Mouse (Mus musculus): ENCODE measurements around the gene Cfd.

Cfd gene

DNA sequence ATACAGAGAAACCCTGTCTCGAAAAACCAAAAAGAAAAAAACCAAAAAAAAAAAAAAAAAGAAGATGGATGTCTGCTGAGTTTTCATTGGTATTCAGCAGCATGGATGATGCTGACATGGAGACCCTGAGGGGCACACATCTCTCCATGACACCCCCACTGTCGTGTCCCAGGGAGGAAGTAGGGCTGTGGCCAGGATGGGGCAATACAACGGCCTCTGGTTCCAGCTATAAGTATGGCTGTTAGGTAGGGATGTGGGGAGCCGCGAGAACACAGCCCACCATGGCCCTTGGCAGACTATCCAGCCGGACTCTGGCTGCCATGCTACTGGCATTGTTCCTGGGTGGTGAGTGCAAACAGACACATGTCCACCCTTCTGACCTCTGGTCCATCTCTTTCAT is 4.6 kb upstream of the Cfd start, which contains the start of gene Elane:
Elane (plus strand) TSS at position 194 of the 400 bp plus-strand sequence.
- 85% methylated on average over 6 of the region's 6 CpGs for WGBS

DNA sequence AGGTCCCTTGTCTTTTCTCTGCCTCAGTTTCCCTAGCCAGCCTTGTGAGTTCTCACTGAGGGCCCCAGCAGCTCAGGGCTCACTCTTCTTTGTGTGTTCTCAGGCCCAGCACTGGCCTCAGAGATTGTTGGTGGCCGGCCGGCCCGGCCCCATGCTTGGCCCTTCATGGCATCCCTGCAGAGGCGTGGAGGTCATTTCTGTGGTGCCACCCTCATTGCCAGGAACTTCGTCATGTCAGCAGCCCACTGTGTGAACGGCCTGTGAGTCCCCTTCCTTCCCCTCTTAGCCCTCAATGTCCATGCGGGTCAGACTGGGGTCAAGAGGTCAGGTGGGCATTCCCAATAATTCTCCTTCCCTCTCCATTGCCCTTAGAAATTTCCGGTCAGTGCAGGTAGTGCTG is 4.0 kb upstream of the Cfd start:
- 90% methylated on average over 8 of the region's 8 CpGs for WGBS

DNA sequence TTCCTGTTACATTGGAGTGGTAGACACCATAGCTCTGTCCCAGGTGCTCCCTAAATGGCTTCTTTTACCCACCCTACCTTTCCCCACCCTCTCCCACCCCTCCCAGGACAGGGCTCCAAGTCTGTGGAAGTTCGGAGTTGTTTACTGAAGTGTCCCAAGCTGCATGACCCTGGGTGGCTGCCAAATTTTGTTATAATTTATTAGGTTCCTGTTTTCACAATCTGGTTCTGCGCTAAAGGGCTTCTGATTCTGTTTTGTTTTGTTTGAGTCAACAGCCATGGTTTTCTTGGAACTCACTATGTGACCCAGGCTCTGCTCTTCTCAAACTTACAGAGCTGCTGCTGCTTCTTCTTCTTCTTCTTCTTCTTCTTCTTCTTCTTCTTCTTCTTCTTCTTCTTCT is 1.3 kb upstream of the Cfd start:
- WGBS: 85% methylated on average over 2 of the region's 2 CpGs

DNA sequence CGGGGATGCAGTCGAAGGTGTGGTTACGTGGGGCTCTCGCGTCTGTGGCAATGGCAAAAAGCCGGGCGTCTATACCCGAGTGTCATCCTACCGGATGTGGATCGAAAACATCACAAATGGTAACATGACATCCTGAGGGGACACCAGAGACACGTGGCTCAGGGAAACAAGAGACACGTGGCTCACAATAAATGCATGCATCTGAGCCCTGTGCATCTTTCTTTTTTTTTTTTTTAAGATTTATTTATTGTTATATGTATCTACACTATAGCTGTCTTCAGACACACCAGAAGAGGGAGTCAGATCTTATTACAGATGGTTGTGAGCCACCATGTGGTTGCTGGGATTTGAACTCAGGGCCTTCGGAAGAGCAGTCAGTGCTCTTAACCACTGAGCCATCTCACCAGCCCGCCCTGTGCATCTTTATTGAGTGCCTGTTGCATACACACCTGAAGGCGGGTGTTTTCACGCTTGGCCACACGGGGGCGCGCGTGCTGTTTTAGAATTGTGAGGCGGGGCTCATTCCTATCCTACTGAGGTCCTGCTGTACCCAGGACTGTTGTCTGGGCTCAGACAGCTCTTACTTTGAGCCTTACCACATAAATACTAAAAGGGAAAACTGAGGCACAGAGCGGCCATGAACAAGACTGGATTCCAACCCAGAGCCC is 1.9 kb downstream of the Cfd start:
- WGBS: 44% methylated on average over 22 of the region's 22 CpGs

DNA sequence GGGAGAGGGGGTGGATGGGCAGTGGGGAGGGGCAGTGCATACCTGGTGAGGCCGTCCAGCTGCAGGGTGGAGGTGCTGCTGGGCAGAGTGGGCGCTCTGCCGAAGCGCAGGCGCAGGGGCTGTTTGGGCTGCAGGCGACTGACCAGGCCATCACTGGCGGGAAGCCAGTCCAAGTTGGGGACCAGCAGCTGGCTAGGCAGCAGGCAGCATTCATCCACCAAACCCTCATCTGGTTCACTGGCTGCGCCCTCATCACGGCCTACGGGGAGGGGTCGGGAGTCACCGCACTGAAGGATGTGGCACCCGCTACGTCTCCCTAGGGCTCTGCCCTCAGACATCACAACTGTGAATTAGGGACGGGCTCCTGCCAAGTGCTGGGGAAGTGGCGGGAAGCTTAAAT is 5.7 kb downstream of the Cfd start:
- WGBS: 74% methylated on average over 16 of the region's 16 CpGs

DNA sequence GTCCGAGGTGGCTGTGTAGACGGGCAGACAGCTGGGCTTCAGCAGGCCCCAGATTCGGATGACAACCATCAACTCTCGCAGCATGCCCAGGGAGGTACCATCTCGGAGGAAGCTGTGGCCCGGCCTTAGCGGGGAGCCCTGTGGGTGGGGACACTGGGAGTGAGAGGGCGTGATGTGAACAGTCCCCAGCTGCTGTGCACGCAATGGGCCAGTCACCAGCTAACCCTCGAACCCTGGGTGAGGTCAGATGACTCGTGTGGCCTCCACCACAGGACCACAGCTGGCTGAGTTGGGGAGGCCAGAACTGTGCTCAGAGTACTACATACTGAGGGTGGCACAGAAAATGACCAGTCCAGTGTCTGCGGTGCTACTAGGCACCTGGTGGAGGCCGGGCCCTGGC is 6.2 kb downstream of the Cfd start:
- WGBS: 85% methylated on average over 13 of the region's 13 CpGs

DNA sequence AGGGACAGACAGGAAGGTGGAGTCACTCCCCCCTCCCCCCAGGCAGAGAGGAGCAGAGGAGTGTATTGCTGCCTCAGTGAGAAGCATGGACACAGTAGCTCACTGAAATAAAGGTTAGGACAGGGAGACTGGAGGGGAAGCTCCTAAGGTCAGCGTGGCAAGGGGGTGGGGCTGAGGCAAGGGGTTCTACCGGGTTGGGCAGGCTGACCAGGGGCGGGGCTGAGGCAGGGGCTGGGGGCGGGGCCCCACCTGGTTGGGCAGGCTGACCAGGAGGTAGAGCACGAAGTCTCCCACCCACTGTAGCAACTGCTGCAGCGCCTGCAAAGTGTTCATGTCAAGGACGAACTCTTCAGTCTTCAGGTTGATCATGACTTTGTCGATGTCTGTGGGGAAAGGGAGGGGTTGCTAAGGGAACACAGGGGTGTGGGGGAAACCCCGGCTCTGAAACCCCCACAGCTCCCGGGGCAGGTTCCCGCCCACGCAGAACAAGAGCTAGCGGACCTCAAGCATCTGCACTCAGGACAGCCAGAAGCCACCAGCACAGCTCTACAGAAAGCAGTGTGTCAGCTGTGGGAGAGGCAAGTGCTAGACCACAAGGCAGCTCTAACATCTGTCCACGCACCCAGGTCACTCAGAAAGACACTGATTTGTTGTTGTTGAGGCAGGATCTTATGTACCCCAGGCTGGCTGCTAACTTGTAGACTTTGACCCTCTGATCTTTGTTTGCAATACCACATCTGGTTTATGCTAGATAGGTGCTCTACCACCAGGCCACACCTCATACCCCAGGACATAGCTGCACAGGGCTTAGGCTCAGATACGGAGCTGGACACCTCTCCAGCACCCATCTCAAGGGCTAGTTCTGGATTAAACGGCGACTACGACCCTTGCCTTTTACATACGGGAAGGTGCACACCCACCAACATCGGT is 6.9 kb downstream of the Cfd start:
- 66% methylated on average over 20 of the region's 20 CpGs for WGBS

DNA sequence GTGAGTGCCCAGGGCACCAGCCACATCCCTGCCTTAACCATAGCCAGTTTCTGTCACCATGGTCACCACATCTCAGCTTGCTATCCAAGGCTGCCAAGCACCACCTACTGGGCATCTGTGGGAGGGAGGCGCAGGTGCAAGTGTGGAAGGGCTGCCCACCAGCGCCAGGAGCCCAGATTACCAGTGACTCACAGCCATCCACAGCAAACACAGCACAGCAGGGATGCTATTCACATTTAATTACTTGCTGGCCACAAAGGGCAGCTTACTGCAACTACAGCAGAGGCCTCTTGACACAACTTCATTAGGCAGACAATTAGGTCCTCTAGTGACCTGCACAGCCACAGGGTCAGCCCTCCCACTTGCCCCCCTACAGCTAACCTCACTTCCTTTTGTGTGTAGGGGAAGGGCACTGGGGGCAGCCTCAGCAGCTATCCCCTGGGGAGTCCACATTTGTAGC is 10.3 kb downstream of the Cfd start:
- 21% methylated on average over 2 of the region's 2 CpGs for WGBS

DNA sequence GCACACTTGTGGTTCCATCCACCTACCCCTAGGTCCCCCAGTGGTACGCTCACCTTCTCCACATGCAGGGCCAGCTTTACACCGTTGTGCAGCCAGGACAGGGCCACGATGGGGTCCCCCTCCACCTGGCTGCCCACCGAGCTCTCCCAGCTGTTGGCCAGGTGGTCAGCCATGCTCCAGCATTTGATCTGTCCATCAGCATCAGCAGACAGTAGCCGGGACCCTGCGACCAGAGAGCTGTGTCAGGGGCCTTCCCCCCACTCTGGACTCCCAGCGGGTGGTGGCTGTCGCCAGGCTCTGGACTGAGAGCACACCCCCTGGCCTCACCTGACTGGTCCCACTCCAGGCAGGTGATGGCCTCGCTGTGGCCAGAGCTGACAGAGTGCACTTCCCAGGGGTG is 16.1 kb downstream of the Cfd start:
- whole genome bisulfite sequencing: 94% methylated on average over 9 of the region's 9 CpGs

DNA sequence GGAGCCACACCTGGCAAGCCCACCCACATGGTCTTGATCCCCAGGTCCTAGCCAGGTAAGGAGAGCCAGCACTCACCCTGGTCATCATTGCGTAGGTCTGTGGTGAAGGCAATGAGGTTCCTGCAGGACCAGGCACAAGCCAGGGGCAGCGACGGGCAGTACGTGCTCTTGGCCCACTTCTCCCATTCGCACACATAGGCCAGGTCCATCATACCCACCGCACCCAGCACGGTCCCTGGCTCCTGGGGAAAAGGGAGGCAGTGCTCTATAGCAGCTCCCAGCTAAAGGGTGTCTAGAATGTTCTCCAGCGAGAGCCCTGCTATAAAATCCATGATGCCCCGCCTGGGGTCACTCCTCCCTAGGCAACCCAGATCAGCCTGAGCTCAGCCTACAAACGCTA is 16.8 kb downstream of the Cfd start:
- WGBS: 94% methylated on average over 10 of the region's 10 CpGs

DNA sequence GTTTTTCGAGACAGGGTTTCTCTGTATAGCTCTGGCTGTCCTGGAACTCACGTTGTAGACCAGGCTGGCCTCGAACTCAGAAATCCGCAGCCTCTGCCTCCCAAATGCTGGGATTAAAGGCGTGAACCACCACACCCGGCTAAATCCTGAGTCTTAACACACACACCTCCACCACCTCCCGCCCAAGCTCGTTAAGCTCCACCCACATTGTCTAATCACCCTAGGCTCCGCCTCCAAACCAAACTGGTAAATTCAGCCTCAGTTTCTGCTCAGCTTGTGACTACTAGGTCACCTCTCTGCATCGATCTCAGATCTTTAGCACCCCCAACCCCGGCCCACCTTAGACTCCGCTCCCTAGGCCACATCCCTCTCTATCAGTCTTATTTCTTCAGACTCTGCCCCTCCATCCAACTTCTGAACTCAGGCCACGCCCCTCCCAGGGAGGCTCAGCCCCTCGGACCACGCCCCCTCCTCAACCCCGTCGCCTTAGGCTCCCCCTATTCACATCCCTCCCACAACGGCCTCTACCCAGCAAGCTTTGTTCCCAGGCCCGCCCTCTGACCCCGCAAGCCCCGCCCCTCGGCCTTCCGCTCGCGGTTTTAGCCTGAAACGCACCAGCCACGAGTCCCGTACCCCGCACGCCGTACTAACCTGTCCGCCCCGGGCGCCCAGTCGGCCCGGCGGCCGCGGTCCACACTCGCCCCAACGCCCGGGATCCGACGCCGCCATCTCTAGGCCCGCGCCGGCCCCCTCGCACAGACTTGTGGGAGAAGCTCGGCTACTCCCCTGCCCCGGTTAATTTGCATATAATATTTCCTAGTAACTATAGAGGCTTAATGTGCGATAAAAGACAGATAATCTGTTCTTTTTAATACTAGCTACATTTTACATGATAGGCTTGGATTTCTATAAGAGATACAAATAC is 17.8 kb downstream of the Cfd start, which contains the start of gene Med16:
Med16 (minus strand) TSS at position 757 of the 925 bp plus-strand sequence.
- 1% methylated on average over 52 of the region's 52 CpGs for WGBS

DNA sequence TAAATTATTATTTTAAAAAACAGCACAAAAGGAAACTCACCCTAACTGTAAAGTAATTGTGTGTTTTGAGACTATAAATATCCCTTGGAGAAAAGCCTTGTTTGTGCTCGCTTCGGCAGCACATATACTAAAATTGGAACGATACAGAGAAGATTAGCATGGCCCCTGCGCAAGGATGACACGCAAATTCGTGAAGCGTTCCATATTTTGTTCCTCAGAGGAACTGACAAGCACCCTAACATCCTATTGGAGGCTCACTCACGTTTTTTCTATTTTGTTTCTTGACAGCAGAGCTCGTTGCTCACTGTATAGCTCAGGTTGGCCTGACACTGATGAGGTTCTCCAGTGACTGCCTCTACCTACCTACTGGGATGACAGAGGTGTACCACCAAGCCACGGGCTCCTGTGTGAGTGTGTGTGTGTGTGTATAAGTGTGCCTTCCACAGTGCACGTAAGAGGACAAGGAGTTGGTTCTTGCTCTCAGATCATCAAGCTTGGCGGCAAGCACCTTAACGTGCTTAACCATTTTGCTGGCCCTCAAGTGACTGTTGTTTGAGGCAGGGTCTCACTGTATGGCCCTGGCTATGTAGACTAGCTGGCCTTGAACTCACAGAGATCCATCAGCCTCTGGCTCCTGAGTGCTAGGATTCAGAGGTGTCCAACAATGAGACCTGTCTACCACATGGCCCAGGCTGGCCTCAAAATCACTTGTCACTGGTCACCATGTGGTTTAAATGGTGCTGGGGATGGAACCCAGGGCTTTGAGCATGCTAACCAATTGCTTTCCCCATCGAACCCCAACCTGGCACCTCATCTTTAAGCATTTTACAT is 18.7 kb downstream of the Cfd start:
- WGBS: 16% methylated on average over 14 of the region's 14 CpGs

DNA sequence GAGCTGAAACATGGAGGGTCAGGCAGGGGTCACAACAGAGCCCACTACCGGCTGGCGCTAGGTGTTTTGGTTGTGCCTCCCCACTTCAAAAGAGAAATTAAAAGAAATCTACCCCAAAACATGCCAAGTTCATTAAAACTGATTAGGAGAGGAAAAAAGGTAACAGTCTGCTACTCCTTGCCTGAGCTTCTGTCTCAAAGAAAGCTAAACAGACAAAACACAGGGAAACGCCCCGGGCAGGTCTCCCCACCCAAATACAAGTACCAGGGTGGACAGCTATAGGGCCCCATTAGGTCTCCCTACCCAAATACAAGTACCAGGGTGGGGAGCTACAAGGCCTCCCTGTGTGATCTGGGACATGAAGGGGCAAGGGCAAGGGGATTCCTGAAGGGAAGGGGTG is 19.9 kb downstream of the Cfd start, which contains the start of gene Gm26602:
Gm26602 (plus strand) TSS at position 301 of the 400 bp plus-strand sequence.
- WGBS: 92% methylated on average over 4 of the region's 4 CpGs

DNA sequence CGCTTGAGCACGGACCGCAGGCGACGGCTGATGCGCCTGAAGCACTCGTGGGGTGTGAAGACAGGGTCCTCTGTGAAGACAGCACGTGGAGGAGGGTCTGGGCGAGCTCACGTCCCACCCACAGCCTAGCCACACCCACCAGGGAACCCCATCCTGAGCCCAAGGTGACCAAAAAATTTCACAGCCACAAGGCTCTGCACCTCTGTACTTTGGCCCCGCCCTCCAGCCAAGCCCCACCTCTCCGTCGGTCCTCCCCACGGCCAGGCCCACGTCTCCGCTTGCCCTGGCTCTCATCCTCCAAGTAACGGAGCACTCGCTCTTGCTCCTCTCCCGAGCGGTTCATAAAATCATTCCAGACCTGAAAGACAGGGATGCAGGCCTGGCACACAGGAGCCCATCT is 21.8 kb downstream of the Cfd start:
- WGBS: 76% methylated on average over 20 of the region's 20 CpGs

DNA sequence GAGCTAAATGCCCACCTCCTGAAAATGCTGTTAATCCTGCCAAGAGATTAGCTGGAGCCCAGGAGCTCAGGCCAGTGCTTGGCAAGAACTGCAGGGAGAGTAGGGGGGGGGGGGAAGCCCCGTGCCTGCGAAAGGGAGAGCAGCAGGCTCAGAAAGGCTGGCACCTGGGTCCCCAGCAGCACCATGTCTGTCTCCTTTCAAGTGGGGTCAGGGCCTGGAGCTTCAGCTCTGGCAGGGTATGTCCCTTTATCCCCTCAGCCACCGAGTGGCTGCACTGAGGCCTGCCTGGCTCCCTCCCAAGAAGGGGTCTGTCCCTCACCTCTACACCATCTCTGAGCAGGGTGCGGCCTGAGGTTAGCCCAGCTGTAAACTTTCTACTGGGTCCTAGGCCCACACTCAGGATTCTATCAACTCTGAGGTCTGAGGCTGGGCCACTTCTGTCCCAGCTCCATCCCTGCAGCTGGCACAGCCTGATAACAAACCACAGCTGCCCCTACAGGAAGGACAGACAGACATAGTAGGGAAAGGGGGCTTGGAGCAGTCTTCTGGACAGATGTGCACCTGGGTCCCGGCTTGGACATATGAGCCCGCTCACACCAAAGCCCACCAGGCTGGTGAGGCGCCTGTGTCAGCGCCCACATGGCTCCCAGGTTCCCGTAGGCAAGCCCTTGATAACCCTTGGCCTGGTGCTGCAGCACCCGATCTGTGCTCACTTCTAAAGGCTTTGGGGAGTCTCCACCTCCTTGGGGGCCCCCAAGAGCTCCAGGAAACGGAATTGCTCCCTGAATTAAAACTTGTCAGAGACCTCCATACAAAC is 23.7 kb downstream of the Cfd start:
- WGBS: 64% methylated on average over 9 of the region's 11 CpGs

DNA sequence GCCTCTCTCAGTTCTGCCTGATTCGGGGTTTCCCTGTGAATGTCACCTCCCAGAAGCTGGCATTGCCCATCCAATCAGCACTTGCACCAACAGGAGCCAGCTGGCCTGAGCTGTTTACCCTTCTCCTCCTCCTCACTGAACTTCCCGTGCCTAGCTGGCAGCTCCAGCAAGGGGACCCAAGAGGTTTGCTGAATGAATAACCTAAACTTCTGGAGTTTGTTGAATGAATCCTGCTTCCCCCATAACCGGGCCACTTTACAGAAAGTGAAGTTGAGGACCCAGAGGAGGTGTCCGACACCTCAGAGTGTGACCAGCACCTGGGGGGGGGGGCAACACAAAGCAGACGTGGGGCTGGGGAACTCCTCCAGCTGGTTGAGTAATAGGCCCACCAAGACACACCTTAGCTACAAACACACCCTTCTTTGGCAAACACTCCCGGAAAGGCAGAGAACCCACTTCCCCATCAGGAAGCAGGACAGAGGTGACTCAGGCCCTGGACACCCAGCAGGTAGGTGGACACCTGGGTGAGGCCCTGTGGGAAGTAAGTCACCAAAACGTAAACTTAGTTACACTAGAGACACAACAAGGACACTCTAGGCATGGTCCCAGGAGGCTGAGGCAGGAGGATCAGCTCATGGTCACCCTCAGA is 24.4 kb downstream of the Cfd start:
- 46% methylated on average over 7 of the region's 7 CpGs for WGBS

DNA sequence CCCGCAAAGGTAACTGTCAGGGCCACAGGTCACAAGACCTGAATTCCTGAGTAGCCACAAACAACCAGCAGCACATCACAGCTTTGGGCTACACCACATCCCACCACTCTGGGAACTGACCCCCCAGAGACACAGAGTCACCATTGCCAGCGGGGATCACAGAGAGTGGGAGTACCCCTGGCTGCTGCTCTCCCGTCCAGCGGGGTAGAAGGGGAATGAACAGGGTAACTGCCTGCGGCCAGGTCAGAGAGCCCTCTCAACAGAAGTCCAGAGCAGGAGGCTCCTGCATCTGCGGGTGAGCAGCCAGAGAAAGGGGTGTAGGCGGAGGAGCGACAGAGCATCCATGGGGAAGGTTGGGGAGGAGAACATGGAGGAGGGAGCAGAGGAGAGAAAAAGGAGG is 25.4 kb downstream of the Cfd start:
- whole genome bisulfite sequencing: 5% methylated on average over 8 of the region's 8 CpGs

DNA sequence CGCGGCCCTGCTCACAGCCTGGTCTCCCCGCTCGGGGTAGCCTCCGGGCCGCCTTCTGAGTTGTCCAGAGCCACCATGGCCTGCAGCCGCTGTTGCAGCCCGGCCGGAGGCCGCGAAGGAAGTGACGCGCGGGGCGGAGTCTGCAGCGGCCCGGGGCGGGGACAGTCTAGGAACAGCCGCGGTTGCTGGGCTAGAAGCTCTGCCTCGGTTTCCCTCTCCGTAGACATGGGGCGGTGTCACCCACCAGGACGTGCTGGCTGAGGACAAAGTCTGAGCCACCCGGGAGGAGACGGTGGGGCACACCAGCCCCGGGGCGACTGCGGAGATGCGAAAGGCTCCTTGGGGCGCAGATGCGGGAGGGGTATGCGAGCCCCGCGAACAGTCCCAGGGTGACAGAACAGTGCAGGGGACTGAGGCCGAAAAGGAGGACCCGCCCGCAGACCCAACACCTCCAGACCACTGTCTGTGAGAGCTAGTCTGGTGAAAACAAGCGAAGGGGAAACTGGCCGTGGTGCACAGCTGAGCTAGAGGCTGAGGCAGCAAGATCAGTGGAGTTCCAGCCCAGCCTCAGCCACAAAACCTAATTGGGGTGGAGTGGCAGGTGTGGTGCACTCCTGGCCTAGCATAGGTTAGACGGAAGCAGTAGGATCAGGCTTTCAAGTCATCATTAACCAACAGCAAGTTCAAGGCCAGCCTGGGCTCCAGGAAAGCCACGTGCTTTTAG is 26.3 kb downstream of the Cfd start, which contains the start of gene Kiss1r:
Kiss1r (plus strand) TSS at position 164 of the 724 bp plus-strand sequence.
- WGBS: 1% methylated on average over 42 of the region's 42 CpGs
